Mouse (Mus musculus) urinary bladder, adult 18-20 months (tissue): ENCODE data around the gene Zfp316.

Experiments used
- DNase-seq, 2 experiments: peaks; one replicate each; pipeline ENCODE4 v3.0.0; 2022; ENCODE audit warnings: low spot score in 2 of 2, mixed read lengths in 2 of 2

Gene Zfp316

GRCm38 (mm10) chr5:143269363-143270150 is at the start of gene Zfp316:
Gene Zfp316, minus strand, starts transcription at chr5:143270022.
- DNase-seq = peak; percentile 51 to 61

- DNase-seq = no peak
Observed at GRCm38 (mm10) chr5:143317288-143317610, 47.4 kb upstream of the Zfp316 start.

- DNase-seq = no peak
Observed at GRCm38 (mm10) chr5:143316605-143317287, 46.9 kb upstream of the Zfp316 start.

GRCm38 (mm10) chr5:143315514-143315888 is 45.7 kb upstream of the Zfp316 start:
- no peak for DNase-seq

- peak; percentile 66 to 87 for DNase-seq
Observed at GRCm38 (mm10) chr5:143314730-143315513, 45.1 kb upstream of the Zfp316 start, which contains the start of gene E130309D02Rik. Gene E130309D02Rik, minus strand, starts transcription at chr5:143315360.

- no peak for DNase-seq
Observed at GRCm38 (mm10) chr5:143314183-143314729, 44.4 kb upstream of the Zfp316 start.

- DNase-seq = peak in 1 of 2 experiments; percentile 47
Observed at GRCm38 (mm10) chr5:143311886-143312285, 42.1 kb upstream of the Zfp316 start.

- no peak for DNase-seq
Observed at GRCm38 (mm10) chr5:143309916-143310315, 40.1 kb upstream of the Zfp316 start.

GRCm38 (mm10) chr5:143308825-143309224 is 39.0 kb upstream of the Zfp316 start:
- DNase-seq = no peak

GRCm38 (mm10) chr5:143304251-143304650 is 34.4 kb upstream of the Zfp316 start:
- no peak for DNase-seq

GRCm38 (mm10) chr5:143301296-143301695 is 31.5 kb upstream of the Zfp316 start:
- no peak for DNase-seq

GRCm38 (mm10) chr5:143299686-143300085 is 29.9 kb upstream of the Zfp316 start:
- DNase-seq = no peak

GRCm38 (mm10) chr5:143298391-143298790 is 28.6 kb upstream of the Zfp316 start:
- DNase-seq = no peak

- DNase-seq = no peak
Observed at GRCm38 (mm10) chr5:143297986-143298385, 28.2 kb upstream of the Zfp316 start.

- no peak for DNase-seq
Observed at GRCm38 (mm10) chr5:143295330-143295729, 25.5 kb upstream of the Zfp316 start.

GRCm38 (mm10) chr5:143294862-143295261 is 25.0 kb upstream of the Zfp316 start:
- DNase-seq = no peak

- DNase-seq = no peak
Observed at GRCm38 (mm10) chr5:143293404-143293803, 23.6 kb upstream of the Zfp316 start, which contains the start of gene Zfp853. Gene Zfp853, minus strand, starts transcription at chr5:143293623.

GRCm38 (mm10) chr5:143292879-143293278 is 23.1 kb upstream of the Zfp316 start:
- DNase-seq = no peak

- DNase-seq = no peak
Observed at GRCm38 (mm10) chr5:143289299-143289698, 19.5 kb upstream of the Zfp316 start.

- no peak for DNase-seq
Observed at GRCm38 (mm10) chr5:143288378-143288911, 18.6 kb upstream of the Zfp316 start.

GRCm38 (mm10) chr5:143287774-143288328 is 18.0 kb upstream of the Zfp316 start:
- peak in 1 of 2 experiments; percentile 38 for DNase-seq
